Mouse (Mus musculus): ENCODE results near the gene Coil. TPM values are rescaled to one million over a fixed set of nuclear protein-coding genes. Genes with fewer than 3 reads are reported as not detected.
"Not testable (repeated sequence)": the region's sequence is repeated elsewhere in the genome, so short reads cannot be mapped to it uniquely, and the experiment has no call there.

Coil gene
- polyA plus RNA-seq, 1 experiment from 2014 or later = 26.6 TPM

- peaks cover 12% of the 10 kb centered on the region for H3K36me3 ChIP-seq (ENCODE audit: control insufficient read depth, insufficient read depth, low read length)
- no peaks in the 10 kb centered on the region for H3K4me1 ChIP-seq (ENCODE audit: control insufficient read depth, insufficient read depth, low read depth, low read length)
- H3K4me3 ChIP-seq (ENCODE audit: low read length) = no peak overlapping the region
- H3K27me3 ChIP-seq (replicated peaks; ENCODE audit: control insufficient read depth, insufficient read depth, low read length) = no peaks in the 10 kb centered on the region
- no peak overlapping the region for H3K9ac ChIP-seq (ENCODE audit: low read depth, low read length)
- 73% methylated on average over 5 of the region's 5 CpGs for WGBS
- no peak overlapping the region for H3K4me2 ChIP-seq (ENCODE audit: low read length)
- no peak overlapping the region for H3K27ac ChIP-seq (ENCODE audit: low read depth, low read length)
- no peak for ATAC-seq
- no peaks in the 10 kb centered on the region for H3K9me3 ChIP-seq (ENCODE audit: control insufficient read depth, low read length)
Measured at GRCm38 (mm10) chr11:88989530-88989929, 19.5 kb downstream of the Coil start.

GRCm38 (mm10) chr11:88993186-88993585 lies 23.1 kb downstream of the Coil start:
- ATAC-seq = no peak
- 56% methylated on average over 7 of the region's 7 CpGs for WGBS
- Histone ChIP-seq H3K4me3 (ENCODE audit: low read length) (no peak overlapping the region), H3K4me1 (ENCODE audit: control insufficient read depth, insufficient read depth, low read depth, low read length) (no peaks in the 10 kb centered on the region), H3K9me3 (ENCODE audit: control insufficient read depth, low read length) (no peaks in the 10 kb centered on the region), H3K9ac (ENCODE audit: low read depth, low read length) (no peak overlapping the region), H3K4me2 (ENCODE audit: low read length) (no peak overlapping the region), H3K27ac (ENCODE audit: low read depth, low read length) (no peak overlapping the region), H3K36me3 (ENCODE audit: control insufficient read depth, insufficient read depth, low read length) (peaks cover 8% of the 10 kb centered on the region), H3K27me3 (replicated peaks; ENCODE audit: control insufficient read depth, insufficient read depth, low read length) (no peaks in the 10 kb centered on the region)

GRCm38 (mm10) chr11:88993625-88994024 lies 23.6 kb downstream of the Coil start:
- no peak for ATAC-seq
- Histone ChIP-seq H3K4me2 (ENCODE audit: low read length) (no peak overlapping the region), H3K27me3 (replicated peaks; ENCODE audit: control insufficient read depth, insufficient read depth, low read length) (peaks cover 1% of the 10 kb centered on the region; the same call in 1 of the 2 replicates), H3K4me3 (ENCODE audit: low read length) (no peak overlapping the region), H3K9ac (ENCODE audit: low read depth, low read length) (no peak overlapping the region), H3K4me1 (ENCODE audit: control insufficient read depth, insufficient read depth, low read depth, low read length) (no peaks in the 10 kb centered on the region), H3K36me3 (ENCODE audit: control insufficient read depth, insufficient read depth, low read length) (peaks cover 6% of the 10 kb centered on the region), H3K9me3 (ENCODE audit: control insufficient read depth, low read length) (no peaks in the 10 kb centered on the region), H3K27ac (ENCODE audit: low read depth, low read length) (no peak overlapping the region)
- WGBS = 16% methylated on average over 5 of the region's 5 CpGs

- no peak overlapping the region for H3K9ac ChIP-seq (ENCODE audit: low read depth, low read length)
- peaks cover 3% of the 10 kb centered on the region; the same call in 1 of the 2 replicates for H3K4me1 ChIP-seq (ENCODE audit: control insufficient read depth, insufficient read depth, low read depth, low read length)
- no peak overlapping the region for H3K27ac ChIP-seq (ENCODE audit: low read depth, low read length)
- no peaks in the 10 kb centered on the region for H3K9me3 ChIP-seq (ENCODE audit: control insufficient read depth, low read length)
- ATAC-seq = no peak
- H3K4me2 ChIP-seq (ENCODE audit: low read length) = no peak overlapping the region
- H3K36me3 ChIP-seq (ENCODE audit: control insufficient read depth, insufficient read depth, low read length) = peaks cover 6% of the 10 kb centered on the region
- H3K27me3 ChIP-seq (replicated peaks; ENCODE audit: control insufficient read depth, insufficient read depth, low read length) = peaks cover 9% of the 10 kb centered on the region
- WGBS = 91% methylated on average over 7 of the region's 7 CpGs
- no peak overlapping the region for H3K4me3 ChIP-seq (ENCODE audit: low read length)
Measured at GRCm38 (mm10) chr11:88994492-88994891, 24.4 kb downstream of the Coil start.

- H3K4me3 ChIP-seq (ENCODE audit: low read length) = no peak overlapping the region
- H3K4me1 ChIP-seq (ENCODE audit: control insufficient read depth, insufficient read depth, low read depth, low read length) = peaks cover 3% of the 10 kb centered on the region; the same call in 1 of the 2 replicates
- no peaks in the 10 kb centered on the region for H3K9me3 ChIP-seq (ENCODE audit: control insufficient read depth, low read length)
- no peak for ATAC-seq
- no peak overlapping the region for H3K27ac ChIP-seq (ENCODE audit: low read depth, low read length)
- peaks cover 21% of the 10 kb centered on the region for H3K27me3 ChIP-seq (replicated peaks; ENCODE audit: control insufficient read depth, insufficient read depth, low read length)
- no peak overlapping the region for H3K4me2 ChIP-seq (ENCODE audit: low read length)
- H3K36me3 ChIP-seq (ENCODE audit: control insufficient read depth, insufficient read depth, low read length) = peaks cover 4% of the 10 kb centered on the region
- 93% methylated on average over 2 of the region's 2 CpGs for WGBS
- H3K9ac ChIP-seq (ENCODE audit: low read depth, low read length) = no peak overlapping the region
Measured at GRCm38 (mm10) chr11:88995616-88996015, 25.6 kb downstream of the Coil start.

GRCm38 (mm10) chr11:88996427-88996826 lies 26.4 kb downstream of the Coil start:
- no peak overlapping the region for H3K4me2 ChIP-seq (ENCODE audit: low read length)
- H3K27me3 ChIP-seq (replicated peaks; ENCODE audit: control insufficient read depth, insufficient read depth, low read length) = peaks cover 21% of the 10 kb centered on the region
- H3K36me3 ChIP-seq (ENCODE audit: control insufficient read depth, insufficient read depth, low read length) = no peaks in the 10 kb centered on the region
- no peak overlapping the region for H3K9ac ChIP-seq (ENCODE audit: low read depth, low read length)
- 75% methylated on average over 7 of the region's 7 CpGs for WGBS
- H3K9me3 ChIP-seq (ENCODE audit: control insufficient read depth, low read length) = no peaks in the 10 kb centered on the region
- no peak for ATAC-seq
- H3K4me3 ChIP-seq (ENCODE audit: low read length) = no peak overlapping the region
- H3K4me1 ChIP-seq (ENCODE audit: control insufficient read depth, insufficient read depth, low read depth, low read length) = peaks cover 3% of the 10 kb centered on the region; the same call in 1 of the 2 replicates
- no peak overlapping the region; the same call in 1 of the 2 replicates for H3K27ac ChIP-seq (ENCODE audit: low read depth, low read length)

- ATAC-seq; H3K4me2 ChIP-seq (ENCODE audit: low read length); H3K4me1 ChIP-seq (ENCODE audit: control insufficient read depth, insufficient read depth, low read depth, low read length); H3K27ac ChIP-seq (ENCODE audit: low read depth, low read length); H3K9me3 ChIP-seq (ENCODE audit: control insufficient read depth, low read length); H3K4me3 ChIP-seq (ENCODE audit: low read length); H3K9ac ChIP-seq (ENCODE audit: low read depth, low read length); H3K36me3 ChIP-seq (ENCODE audit: control insufficient read depth, insufficient read depth, low read length): not testable (repeated sequence)
- peaks cover 21% of the 10 kb centered on the region for H3K27me3 ChIP-seq (replicated peaks; ENCODE audit: control insufficient read depth, insufficient read depth, low read length)
- 91% methylated on average over 5 of the region's 5 CpGs for WGBS
Measured at GRCm38 (mm10) chr11:88997343-88997742, 27.3 kb downstream of the Coil start.

- Histone ChIP-seq H3K4me3 (ENCODE audit: low read length) (no peak overlapping the region), H3K27ac (ENCODE audit: low read depth, low read length) (no peak overlapping the region), H3K9me3 (ENCODE audit: control insufficient read depth, low read length) (no peaks in the 10 kb centered on the region), H3K4me2 (ENCODE audit: low read length) (no peak overlapping the region; the same call in 1 of the 2 replicates), H3K9ac (ENCODE audit: low read depth, low read length) (no peak overlapping the region), H3K36me3 (ENCODE audit: control insufficient read depth, insufficient read depth, low read length) (no peaks in the 10 kb centered on the region), H3K27me3 (replicated peaks; ENCODE audit: control insufficient read depth, insufficient read depth, low read length) (peaks cover 21% of the 10 kb centered on the region), H3K4me1 (ENCODE audit: control insufficient read depth, insufficient read depth, low read depth, low read length) (peaks cover 3% of the 10 kb centered on the region; the same call in 1 of the 2 replicates)
- ATAC-seq = no peak
- WGBS = 18% methylated on average over 3 of the region's 3 CpGs
Measured at GRCm38 (mm10) chr11:88998406-88998805, 28.4 kb downstream of the Coil start.

- H3K4me3 ChIP-seq (ENCODE audit: low read length) = peak within 1 kb of the TSS; percentile 42
- 3% methylated on average over 48 of the region's 48 CpGs for WGBS
- H3K36me3 ChIP-seq (ENCODE audit: control insufficient read depth, insufficient read depth, low read length) = no peaks in the 10 kb centered on the region
- H3K4me1 ChIP-seq (ENCODE audit: control insufficient read depth, insufficient read depth, low read depth, low read length) = peaks cover 3% of the 10 kb centered on the region; the same call in 1 of the 2 replicates
- no peak within 1 kb of the TSS; the same call in 1 of the 2 replicates for H3K27ac ChIP-seq (ENCODE audit: low read depth, low read length)
- peak within 1 kb of the TSS; percentile 51; the same call in 1 of the 2 replicates for H3K9ac ChIP-seq (ENCODE audit: low read depth, low read length)
- H3K9me3 ChIP-seq (ENCODE audit: control insufficient read depth, low read length) = no peaks in the 10 kb centered on the region
- peaks cover 21% of the 10 kb centered on the region for H3K27me3 ChIP-seq (replicated peaks; ENCODE audit: control insufficient read depth, insufficient read depth, low read length)
- ATAC-seq = peak; percentile 42; the same call in 1 of the 2 replicates
- peak within 1 kb of the TSS; percentile 55 for H3K4me2 ChIP-seq (ENCODE audit: low read length)
Measured at GRCm38 (mm10) chr11:88998974-88999722, 29.1 kb downstream of the Coil start, which contains the start of gene Trim25. Trim25 (plus strand) TSS chr11:88999376.

All from hindbrain, embryonic 16.5 days (tissue).